Mouse (Mus musculus) small intestine, adult 2 months (tissue): Measurements from ENCODE around the gene March1.

Source experiments
- CTCF ChIP-seq: fragments of 200-500 bp; IDR thresholded peaks from 2 replicates; pipeline ENCODE4 v1.5.1; 2012; ENCODE audit warnings: low read depth, mild to moderate bottlenecking, control low read depth, inconsistent platforms, low read length, moderate library complexity, mixed read lengths; ENCODE audit not compliant: insufficient replicate concordance, insufficient read length; ENCODE audit errors: extremely low read depth
- POLR2A ChIP-seq: fragments of 200-500 bp; IDR thresholded peaks from 2 replicates; pipeline ENCODE4 v1.6.1; 2012; ENCODE audit warnings: low read depth, mild to moderate bottlenecking, control low read depth, inconsistent platforms, low read length, moderate library complexity

GRCm38 (mm10) chr8:66469821-66470220 lies 852.1 kb downstream of the March1 start:
- no peak for TF ChIP-seq POLR2A
- TF ChIP-seq CTCF: no peak
